Mouse (Mus musculus) gastrocnemius, adult 2 months (tissue): ENCODE results near the gene Esm1. TPM values are rescaled to one million over a fixed set of nuclear protein-coding genes. Genes with fewer than 3 reads are reported as not detected.
A peak's percentile ranks its signal among the peaks of the same experiment; 100 is the strongest.

ENCODE experiments used
- DNase-seq: peaks from one replicate; pipeline ENCODE4 v3.0.0; 2022
- H3K27ac ChIP-seq: fragments of 200-600 bp; 2 replicates; pipeline ENCODE4 v1.8.1; 2022; ENCODE audit warnings: mild to moderate bottlenecking
- H3K4me3 ChIP-seq: fragments of 200-600 bp; 2 replicates; pipeline ENCODE4 v1.8.1; 2022; ENCODE audit warnings: mild to moderate bottlenecking, moderate library complexity
- CTCF ChIP-seq: fragments of 200-600 bp; IDR thresholded peaks from 2 replicates; pipeline ENCODE4 v1.8.1; 2022; ENCODE audit warnings: antibody characterized with exemption, mild to moderate bottlenecking, moderate library complexity
- intact Hi-C: fragments of 180-260 bp; cut with DNase I; formaldehyde crosslinking; loops from one replicate; pipeline ENCODE4 v1.15.1; 2025
- long read RNA-seq, 2 experiments: library from polyadenylated mRNA; stranded (forward); transcript quantifications; one replicate each; pipeline ENCODE4 v2.0.0; 2021
- total RNA-seq, 2 experiments: library from RNA; stranded (reverse); gene quantifications; 2 replicates each; pipeline ENCODE4 v1.2.3; 2021

Gene Esm1
- total RNA-seq, result under 1 TPM; 0.25 to 0.38 TPM
- long read RNA-seq, experiment 1, result 0 reads
- long read RNA-seq, experiment 2, result 0 reads

DNA sequence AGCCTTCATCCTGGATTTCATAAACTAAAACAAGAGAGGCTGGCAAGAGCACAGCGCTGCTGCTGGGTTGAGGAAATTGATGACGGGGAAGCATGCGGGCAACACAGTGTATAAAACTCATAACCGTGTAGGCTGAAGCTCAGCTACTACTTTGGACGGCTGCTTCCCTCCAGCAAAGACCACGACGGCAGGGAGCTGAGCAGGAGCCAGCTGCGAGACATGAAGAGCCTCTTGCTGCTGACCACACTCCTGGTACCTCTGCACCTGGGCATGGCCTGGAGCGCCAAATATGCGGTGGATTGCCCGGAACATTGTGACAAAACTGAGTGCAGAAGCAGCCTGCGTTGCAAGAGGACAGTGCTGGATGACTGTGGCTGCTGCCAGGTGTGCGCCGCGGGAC is at the start of gene Esm1:
Gene Esm1 (plus strand): TSS at position 36 of the 400 bp plus-strand sequence.
- H3K4me3 ChIP-seq, result peak within 1 kb of the TSS; percentile 44
- DNase-seq, result no peak
- no peak for TF ChIP-seq CTCF
- H3K27ac ChIP-seq, result no peak within 1 kb of the TSS
- intact Hi-C loops, result no loop called here

DNA sequence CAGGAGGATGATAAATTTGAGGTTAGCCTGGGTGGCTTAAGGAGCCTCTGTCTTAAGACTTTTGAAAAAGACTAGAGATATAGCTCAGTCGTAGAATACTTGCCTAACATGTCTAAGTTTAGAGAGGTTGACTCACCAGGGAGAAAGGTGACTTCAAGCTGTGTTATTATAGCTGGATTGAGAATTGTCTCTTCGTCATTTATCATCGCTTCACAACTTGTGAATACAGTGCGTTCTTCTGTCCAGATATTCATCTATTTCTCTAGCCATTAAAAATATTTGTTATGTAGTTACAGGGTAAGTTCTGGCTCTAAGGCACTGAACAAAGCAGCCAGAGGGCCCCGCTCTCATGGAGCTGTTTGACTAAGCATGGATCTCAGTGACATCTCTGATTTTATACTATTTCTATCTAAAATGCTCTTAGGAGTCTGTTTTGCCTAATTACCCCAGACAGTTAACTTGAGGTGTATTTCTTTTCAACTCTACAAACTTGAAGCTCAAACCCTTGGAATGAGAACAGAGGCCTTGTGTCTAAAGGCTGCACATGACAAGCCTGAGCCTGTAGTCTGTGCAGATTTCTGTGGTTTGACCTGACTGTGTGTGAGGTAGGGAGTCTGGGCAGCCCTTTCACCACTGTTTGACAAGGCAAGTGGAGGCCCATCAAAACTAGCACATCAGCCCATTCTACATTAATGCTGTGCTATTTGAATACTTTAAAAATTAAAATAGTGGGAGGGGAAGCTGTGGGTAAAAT is 45.0 kb upstream of the Esm1 start:
- no peak for TF ChIP-seq CTCF
- H3K4me3 ChIP-seq, result no peak overlapping the region
- DNase-seq, result no peak
- intact Hi-C loops, result no loop called here
- H3K27ac ChIP-seq, result no peak overlapping the region

DNA sequence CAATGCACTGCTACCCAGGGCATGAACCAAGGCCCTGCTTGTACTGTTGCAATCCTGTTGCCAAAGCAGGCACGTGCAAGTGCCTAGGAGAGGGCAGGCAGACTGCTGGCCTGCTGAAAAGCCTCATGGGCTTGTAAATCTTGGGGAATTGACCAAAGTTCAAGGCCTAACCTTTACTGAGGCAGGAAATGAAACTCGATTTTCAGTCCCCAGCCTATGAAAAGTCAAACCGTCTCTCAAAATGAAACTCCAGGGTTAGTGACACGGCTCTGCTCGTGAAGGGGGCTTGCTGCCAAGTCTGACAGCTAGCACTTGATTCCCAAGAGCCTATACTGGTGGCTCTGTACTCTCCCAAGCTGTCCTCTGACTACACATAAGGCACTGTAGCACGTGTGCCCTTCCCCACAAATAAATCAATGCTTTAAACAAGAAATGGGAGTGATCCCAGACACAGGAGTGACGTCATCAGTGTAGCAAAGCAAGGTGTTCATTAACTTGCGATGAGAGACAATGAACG is 41.4 kb upstream of the Esm1 start:
- TF ChIP-seq CTCF, result no peak
- Histone ChIP-seq H3K4me3 (no peak overlapping the region), H3K27ac (no peak overlapping the region)
- intact Hi-C loops, result no loop called here
- DNase-seq, result no peak

DNA sequence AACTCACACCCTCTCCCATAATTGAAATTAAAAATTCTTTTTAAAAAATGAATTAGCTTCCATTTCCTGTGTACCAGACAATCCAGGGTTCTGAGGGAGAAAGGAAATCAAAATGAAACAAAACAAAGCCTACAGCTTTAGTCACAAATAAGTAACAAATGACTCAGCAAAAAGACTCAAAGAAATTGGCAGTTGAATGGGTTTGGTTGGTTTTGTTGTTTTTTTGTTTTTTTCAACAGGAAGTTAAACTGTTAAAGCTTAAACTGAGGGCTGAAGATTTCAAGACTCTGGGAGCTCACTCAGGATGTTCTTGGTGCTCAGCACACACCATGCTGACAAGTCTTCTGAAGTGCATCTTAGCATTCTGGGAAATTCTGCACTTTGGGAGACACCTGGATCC is 39.2 kb upstream of the Esm1 start:
- no peak for TF ChIP-seq CTCF
- H3K4me3 ChIP-seq, result no peak overlapping the region
- intact Hi-C loops, result no loop called here
- H3K27ac ChIP-seq, result no peak overlapping the region
- DNase-seq, result no peak

DNA sequence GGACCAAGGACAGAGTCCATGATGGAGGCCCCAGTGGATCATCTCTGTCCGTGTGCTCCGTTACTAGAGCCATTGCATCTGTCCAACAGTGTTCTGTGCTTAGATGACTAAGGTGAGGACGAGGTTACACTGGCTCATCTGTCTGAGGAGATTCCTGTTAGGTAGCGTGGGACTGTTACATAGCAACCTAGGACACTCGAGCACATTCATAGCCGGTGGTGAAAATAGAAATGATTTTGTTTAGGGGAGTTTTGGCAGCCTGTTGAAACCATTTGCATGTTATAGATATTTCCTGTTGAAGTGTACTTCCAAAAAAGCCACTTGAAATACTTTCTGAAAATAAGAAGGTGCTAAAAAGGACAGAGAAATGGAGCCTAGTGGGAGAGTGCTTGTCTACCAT is 35.3 kb upstream of the Esm1 start:
- no peak for DNase-seq
- TF ChIP-seq CTCF, result no peak
- intact Hi-C loops, result no loop called here
- H3K4me3 ChIP-seq, result no peak overlapping the region
- no peak overlapping the region for H3K27ac ChIP-seq

DNA sequence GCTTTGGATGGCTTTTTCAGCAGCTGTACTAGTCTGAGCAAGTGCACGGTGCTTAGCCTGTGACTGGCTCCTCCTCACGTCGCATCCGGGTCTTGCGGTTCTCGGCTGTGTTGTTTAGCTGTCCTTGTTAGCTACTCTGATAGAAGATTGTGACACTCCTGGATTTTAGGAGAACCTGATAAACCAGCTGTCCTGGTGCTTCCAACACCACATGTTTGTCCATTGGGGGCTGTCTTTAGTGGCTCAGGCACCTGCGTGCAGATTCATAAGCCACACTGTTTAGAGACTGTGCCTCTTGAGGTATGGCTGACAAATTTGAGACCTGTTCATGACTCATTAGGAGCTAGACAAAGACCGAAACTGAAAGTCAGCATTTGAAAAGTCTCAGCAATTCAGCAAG is 26.1 kb upstream of the Esm1 start:
- Histone ChIP-seq H3K27ac (no peak overlapping the region), H3K4me3 (no peak overlapping the region)
- intact Hi-C loops, result no loop called here
- no peak for DNase-seq
- no peak for TF ChIP-seq CTCF

DNA sequence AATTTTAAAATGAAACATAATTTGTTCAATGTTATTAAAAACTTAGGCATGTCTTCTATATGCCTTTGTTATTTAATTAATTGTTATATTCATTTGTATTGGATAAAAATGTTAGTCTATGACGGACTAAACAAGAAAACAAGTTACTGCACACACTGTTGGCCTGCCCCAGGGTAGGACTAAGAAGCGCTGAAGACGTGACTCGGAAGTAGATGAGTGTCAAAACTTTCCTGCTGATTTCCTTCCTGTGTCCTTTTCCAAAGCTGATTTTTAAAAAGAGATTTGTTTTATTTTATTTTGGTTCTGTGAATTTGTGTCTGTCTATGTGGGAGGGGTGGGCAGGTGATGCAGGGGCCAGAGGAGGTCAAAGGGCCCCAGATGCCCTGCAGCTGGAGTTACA is 25.7 kb upstream of the Esm1 start:
- intact Hi-C loops, result no loop called here
- no peak for TF ChIP-seq CTCF
- Histone ChIP-seq H3K4me3 (no peak overlapping the region), H3K27ac (no peak overlapping the region)
- no peak for DNase-seq

DNA sequence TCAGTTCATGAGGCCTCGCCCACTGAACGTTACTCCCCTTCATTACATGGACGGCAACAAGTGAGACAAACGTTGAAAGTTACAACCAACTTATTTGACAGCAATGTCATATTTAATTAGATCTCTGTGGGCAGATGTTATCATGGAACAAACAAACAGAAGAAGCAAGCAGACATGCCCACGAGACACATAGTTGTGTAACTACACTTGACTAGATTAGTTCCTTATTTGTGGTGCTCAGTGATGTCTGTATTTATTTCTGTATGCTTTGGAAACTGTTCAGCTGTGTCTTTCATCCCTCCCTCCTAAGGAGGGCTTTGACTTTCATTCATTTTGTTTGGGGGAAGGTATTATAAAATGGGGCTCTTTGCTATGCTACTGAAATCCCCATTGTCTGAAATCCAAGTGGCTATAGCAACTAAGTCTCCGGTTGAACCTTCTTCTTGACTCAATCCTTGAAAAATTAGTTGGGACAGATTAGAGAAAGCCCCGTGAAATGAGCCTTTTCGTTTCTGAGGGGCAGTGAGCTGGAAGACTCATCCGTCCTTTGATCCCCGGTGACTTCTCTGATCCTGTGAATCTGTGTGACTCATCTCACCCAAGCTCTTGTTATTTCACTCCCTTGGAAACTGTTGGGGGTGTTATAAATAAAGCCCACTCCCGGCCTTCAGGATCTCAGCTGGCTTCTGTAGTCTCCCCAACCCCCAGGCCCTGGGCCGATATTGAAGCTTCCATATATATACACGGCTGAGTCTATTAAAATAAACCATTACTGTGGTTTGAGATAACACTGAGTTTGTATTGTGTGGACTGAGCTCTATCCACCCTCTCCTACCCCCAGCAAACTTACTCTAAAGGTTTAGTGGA is 12.4 kb upstream of the Esm1 start:
- Histone ChIP-seq H3K27ac (no peak overlapping the region), H3K4me3 (no peak overlapping the region)
- no peak for TF ChIP-seq CTCF
- no peak for DNase-seq
- intact Hi-C loops, result no loop called here

DNA sequence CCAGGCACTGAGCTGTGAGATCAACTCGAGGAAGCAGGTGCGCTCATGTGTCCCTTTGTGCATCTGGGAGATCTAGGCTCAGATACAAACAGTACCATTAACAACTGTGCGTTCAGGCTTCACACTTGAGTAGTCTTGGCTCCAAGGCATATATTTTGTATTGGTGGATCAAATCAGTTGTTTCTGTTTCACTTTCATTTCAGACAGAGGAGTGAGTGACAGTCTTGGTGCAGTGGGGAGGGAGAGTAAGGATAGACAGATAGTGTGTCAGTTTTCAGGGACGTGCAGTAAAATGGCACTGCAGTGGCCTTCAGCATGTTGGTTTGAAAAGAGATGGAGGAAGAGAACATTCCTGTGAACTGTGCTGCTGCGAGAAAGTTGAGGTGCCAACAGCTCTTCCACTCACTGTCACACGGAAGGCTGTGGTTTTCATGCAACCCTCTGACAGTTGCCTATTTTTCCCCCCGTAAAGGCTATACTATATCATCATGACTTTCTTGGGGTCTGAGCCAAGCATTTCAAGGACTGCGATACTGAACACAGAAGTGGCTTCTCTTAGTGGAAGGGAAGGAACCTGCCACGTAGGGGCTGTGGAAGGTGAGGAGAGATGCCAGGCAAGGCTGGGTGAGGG is 11.5 kb upstream of the Esm1 start:
- TF ChIP-seq CTCF, result no peak
- no peak for DNase-seq
- Histone ChIP-seq H3K27ac (no peak overlapping the region), H3K4me3 (no peak overlapping the region)
- intact Hi-C loops, result no loop called here

DNA sequence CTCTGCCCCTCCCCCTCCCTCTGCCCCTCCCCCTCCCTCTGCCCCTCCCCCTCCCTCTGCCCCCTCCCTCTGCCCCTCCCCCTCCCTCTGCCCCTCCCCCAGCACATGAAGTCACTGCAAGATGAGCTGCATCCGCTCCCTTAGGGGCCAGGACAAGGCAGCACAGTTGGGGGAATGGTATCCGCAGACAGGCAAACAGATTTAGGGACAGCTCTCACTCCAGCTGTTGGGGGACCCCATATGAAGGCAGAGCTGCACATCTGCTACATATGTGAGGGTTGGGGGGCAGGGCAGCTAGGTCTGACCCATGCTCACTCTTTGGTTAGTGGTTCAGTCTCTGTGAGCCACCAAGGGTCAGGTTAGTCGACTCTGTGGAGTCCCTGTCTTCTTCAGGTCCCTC is 10.1 kb upstream of the Esm1 start:
- TF ChIP-seq CTCF, result no peak
- DNase-seq, result no peak
- no peak overlapping the region for H3K27ac ChIP-seq
- no peak overlapping the region for H3K4me3 ChIP-seq
- intact Hi-C loops, result no loop called here

DNA sequence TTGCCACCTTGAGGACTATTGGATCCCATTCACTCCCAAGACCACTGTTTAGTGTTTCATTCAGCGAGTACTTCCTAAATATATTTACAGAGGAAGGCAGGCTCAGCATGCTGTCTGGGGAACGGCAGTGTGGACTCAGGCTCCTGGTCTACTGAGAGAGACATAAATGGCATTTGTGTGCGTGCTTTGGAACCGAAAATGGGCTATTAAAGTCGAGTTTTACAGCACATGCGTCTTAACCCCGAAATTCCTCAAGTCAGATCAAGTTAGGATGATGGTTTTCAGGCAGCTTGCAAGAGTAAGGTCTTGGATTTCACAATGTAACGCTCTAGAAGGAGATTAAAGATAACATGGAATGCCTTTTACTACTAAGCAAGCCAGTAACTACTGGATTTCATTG is 8.7 kb upstream of the Esm1 start:
- no peak for DNase-seq
- intact Hi-C loops, result no loop called here
- no peak for TF ChIP-seq CTCF
- Histone ChIP-seq H3K4me3 (no peak overlapping the region), H3K27ac (no peak overlapping the region)

DNA sequence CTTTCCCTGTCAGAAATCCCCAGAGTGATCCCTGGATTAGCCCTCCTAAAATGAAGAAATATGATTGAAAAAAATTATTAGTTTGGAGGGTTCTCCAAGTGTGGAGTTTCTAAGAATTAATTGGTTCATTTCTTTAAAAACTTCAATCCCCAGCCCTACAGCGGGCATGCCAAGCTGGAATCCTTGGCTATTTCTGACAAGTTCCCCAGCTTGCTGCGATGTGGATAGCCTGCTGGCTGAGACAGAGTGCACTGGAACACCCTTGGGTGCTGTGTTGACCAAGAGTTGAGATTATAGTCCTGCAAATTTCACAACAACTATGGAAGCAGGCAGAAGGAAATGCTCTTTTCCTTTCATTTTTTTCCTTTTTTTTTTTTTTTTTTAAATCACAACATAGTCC is 7.8 kb upstream of the Esm1 start:
- Histone ChIP-seq H3K4me3 (no peak overlapping the region), H3K27ac (no peak overlapping the region)
- no peak for TF ChIP-seq CTCF
- intact Hi-C loops, result no loop called here
- no peak for DNase-seq

DNA sequence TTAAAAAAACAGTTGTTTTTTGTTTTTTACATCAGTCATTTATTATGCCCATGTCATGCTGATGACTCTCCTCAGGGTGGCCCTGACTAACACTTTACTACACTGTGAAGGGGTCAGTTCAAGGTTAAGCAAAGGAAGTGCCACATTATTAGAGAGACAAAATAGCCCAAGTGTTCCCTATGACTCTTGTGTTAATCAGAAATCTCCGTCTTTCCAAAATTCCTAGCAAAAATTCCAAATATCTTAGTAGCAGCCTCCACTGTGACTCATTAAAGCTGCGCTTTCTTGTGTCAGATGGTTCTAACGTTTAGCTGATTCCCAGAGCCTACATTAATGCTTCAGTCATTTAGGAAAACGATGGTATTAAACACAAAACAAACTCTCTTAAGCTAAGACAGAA is 7.3 kb upstream of the Esm1 start:
- intact Hi-C loops, result no loop called here
- no peak for TF ChIP-seq CTCF
- no peak for DNase-seq
- Histone ChIP-seq H3K4me3 (no peak overlapping the region), H3K27ac (no peak overlapping the region)
